Mouse (Mus musculus): ENCODE results near the gene Appl1.

DNA sequence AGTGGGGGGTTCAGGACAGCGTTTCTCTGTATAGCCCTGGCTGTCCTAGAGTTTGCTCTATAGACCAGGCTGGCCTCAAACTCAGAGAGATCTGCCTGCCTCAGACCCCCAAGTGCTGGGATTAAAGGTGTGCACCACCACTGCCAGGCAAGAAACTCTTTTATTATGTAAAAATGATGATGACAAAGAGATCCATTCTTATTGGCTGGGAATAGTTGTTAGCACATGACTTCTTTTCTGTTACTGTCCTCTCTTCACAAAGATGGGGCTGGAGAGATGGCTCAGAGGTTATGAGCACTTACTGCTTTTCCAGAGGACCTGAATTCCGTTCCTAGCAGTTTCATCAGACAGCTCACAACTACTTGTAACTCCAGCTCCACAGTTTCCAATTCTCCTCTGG, 91.1 kb downstream of the Appl1 start:
- no peak for TF ChIP-seq CTCF (IDR thresholded peaks at IDR 0.05; ENCODE audit: low read depth, low read length)
- TF ChIP-seq GATA1 (IDR thresholded peaks at IDR 0.05; ENCODE audit: borderline replicate concordance, low read length): no peak
- TF ChIP-seq GATA2 (IDR thresholded peaks at IDR 0.05; ENCODE audit: borderline replicate concordance, low read depth, low read length): no peak

Measured in G1E (cell line).